Mouse (Mus musculus): Measurements from ENCODE around the gene Scpep1.

The Scpep1 gene

DNA sequence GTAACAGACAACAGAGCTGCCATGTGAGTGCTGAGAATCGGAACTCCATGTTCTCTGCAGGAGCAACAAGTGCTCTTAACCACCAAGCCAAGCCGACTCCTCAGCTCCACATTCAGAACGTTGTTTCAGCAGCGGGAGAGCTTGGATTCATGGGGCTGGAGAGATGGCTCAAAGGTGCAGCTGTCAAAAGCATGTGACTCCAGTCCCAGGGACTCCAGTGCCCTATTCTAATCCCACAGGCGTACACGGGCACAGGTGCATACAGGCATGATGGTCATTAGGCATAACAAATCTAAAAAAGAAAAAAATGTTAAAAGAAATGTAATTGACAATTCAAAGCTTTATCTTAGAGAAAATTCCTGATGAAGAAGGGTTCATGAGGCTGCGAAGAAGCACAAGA, 37.9 kb upstream of the Scpep1 start:
- ChIA-PET POLR2A (interaction anchor here (0.6 to 51.7 kb wide), 100 partner anchors 9 to 791 kb away, joined by 3 to 1912 read pairs (median 5); partner anchors contain the start of genes Coil (in 3 of the 4), Dgke (in 2 of the 4), Scpep1 (in 2 of the 4) and Akap1 (in 1 of the 4)), CTCF (interaction anchor here (0.5 to 3.0 kb wide), 70 partner anchors 9 to 440 kb away, joined by 3 to 34 read pairs (median 5); partner anchors contain the start of genes Akap1 (in 1 of the 4), Dgke (in 1 of the 4), Elobl (in 1 of the 4) and Scpep1 (in 1 of the 4))

DNA sequence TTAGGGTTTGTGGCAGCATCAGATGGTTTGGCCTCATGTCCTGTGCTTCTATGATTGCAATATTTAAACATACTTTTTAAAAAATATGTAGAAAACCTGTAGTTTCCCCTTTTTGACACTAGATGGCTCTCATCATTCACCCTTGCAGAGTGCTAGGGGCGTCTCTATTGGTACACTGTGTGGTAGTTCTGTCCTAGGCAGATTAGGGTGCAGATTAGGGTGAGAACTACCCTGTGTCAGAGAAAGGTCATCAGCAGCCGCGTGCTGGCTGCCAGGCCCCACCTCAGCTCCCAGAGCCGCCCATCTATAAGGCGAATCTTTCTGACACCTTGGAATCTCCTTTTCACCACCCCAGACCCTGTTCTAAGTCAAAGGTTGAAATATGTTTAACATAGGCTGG, 34.3 kb upstream of the Scpep1 start:
- POLR2A ChIA-PET, result interaction anchor here (0.5 to 51.7 kb wide), 14 partner anchors 1 to 129 kb away, joined by 3 to 1912 read pairs (median 4); partner anchors contain the start of genes Coil (in 2 of the 4), Dgke (in 1 of the 4), Elobl (in 1 of the 4) and Scpep1 (in 1 of the 4)
- CTCF ChIA-PET, result interaction anchor here in 3 of 4 experiments (0.6 to 5.0 kb wide), 22 partner anchors 8 to 884 kb away, joined by 3 to 77 read pairs (median 4); partner anchors contain the start of genes Scpep1 (in 1 of the 3) and Trim25 (in 1 of the 3)

DNA sequence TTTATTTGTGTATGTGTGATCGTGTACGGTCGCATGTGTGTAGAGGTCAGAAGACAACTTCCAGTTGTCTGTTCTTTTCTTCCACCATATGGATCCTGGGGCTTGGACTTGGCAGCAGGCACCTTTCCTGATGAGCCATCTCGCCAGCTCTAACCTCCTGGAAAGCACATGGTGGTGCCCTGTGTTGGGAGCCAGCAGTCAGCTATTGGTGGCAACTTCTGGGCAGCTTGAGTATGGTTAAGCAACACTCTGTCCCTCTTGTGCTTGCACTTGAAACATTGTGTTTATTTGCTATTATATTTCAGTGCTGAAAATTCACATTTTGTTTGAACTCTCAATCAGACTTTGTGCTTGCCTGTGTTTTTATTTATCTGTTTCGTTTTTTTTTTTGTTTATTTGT, 33.7 kb upstream of the Scpep1 start:
- POLR2A ChIA-PET, result interaction anchor here (0.5 to 51.7 kb wide), 13 partner anchors 2 to 108 kb away, joined by 3 to 1912 read pairs (median 11); partner anchors contain the start of genes Trim25 (in 2 of the 4), Coil (in 1 of the 4), Dgke (in 1 of the 4) and Elobl (in 1 of the 4)
- CTCF ChIA-PET, result interaction anchor here in 3 of 4 experiments (0.6 to 5.0 kb wide), 21 partner anchors 9 to 83 kb away, joined by 3 to 77 read pairs (median 4); partner anchors contain the start of genes Scpep1 (in 1 of the 3) and Trim25 (in 1 of the 3)

DNA sequence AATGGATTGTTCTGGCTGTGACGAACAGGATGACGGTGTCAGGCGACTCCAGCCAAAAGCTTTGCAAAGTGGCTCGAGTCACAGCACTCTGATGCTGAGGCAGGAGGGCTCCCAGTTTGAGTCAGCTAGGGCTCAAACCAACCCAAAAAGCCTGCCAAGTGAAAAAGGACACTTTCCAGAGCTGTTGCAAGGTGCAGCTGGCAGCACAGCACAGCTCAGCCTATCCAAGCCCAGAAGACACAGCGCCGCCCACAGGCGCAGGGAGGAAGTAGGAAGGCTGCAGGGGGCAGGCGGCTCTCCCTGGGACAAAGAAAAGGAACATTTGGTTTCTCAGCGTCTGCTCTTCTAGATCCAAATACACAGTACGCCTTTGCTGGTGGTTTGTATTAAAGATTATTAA, 31.4 kb upstream of the Scpep1 start:
- ChIA-PET POLR2A (interaction anchor here (0.6 to 51.7 kb wide), 49 partner anchors 4 to 143 kb away, joined by 3 to 1912 read pairs (median 4); partner anchors contain the start of genes Scpep1 (in 3 of the 4), Coil (in 2 of the 4), Elobl (in 2 of the 4) and Trim25 (in 2 of the 4)), CTCF (interaction anchor here (0.5 to 5.0 kb wide), 53 partner anchors 8 to 611 kb away, joined by 3 to 77 read pairs (median 4); partner anchors contain the start of genes Trim25 (in 2 of the 4) and Scpep1 (in 1 of the 4))

DNA sequence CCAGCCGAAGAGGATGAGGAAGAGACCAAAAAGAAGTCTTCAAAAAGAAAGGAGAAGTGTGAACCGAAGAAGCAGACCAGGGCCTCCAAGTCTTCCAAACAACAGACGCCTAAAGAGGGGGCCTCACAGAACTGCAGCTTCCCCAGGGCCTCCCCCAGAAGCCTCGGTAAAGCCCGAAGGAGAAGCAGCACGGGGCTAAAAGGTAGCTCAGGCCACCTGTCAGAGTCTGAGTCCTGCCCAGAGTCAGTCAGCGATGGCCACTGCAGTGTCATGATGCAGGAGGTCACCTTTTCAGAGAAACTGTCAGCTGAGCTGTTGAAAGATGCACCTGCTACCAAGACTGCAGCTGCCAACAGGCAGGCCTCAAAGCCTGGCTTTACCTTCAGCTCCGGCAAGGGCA, 26.1 kb upstream of the Scpep1 start:
- CTCF ChIA-PET, result interaction anchor here (0.6 to 4.3 kb wide), 7 partner anchors 11 to 79 kb away, joined by 3 to 17 read pairs (median 5); partner anchors contain the start of gene Trim25 (in 1 of the 4)
- POLR2A ChIA-PET, result interaction anchor here (0.6 to 51.7 kb wide), 39 partner anchors 3 to 535 kb away, joined by 3 to 1912 read pairs (median 4); partner anchors contain the start of genes Coil (in 2 of the 4), Elobl (in 2 of the 4), Scpep1 (in 2 of the 4) and Trim25 (in 1 of the 4)

DNA sequence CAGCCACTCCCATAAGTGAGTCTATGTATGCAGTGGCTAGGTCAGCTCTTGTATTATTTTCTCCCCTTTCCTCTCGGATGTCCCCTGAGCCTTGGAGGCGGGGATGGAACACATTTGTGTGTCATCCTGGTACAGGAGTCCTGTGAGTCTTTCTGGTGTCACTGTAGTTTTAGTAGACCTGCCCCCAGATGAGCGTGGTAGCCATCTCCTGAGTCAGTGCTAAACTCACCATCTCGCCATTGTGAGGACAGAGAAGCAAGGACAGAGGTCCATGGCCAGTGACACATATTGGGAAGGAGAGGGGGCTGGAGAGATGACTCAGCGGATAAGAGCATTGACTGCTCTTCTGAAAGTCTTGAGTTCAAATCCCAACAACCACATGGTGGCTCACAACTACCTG, 21.9 kb upstream of the Scpep1 start:
- ChIA-PET CTCF (interaction anchor here (1.1 to 5.1 kb wide), 21 partner anchors 9 to 146 kb away, joined by 3 to 77 read pairs (median 5); partner anchors contain the start of genes Elobl (in 1 of the 4), Scpep1 (in 1 of the 4) and Trim25 (in 1 of the 4)), POLR2A (interaction anchor here (0.6 to 51.7 kb wide), 30 partner anchors 1 to 259 kb away, joined by 3 to 1912 read pairs (median 5); partner anchors contain the start of genes Trim25 (in 3 of the 4), Elobl (in 2 of the 4), Scpep1 (in 2 of the 4) and Coil (in 1 of the 4))

DNA sequence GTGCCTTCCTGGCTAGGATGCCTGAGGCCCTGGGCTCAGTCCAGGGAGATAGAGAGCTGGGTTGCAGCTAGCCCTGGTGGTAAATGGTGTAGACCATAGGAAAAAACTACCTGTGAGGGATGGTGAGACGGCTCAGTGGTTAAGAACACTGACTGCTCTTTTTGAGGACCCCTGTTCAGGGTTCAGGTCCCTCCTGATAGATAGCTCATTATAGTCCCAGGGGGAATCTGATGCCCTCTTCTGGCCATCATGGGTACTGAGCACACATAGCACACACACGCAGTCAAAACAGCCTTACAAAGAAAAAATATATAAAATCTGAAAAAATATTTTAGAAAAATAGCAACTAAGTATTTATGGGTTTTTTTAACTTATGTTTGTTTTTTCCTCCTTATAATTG, 21.1 kb upstream of the Scpep1 start:
- CTCF ChIA-PET, result interaction anchor here (0.6 to 5.1 kb wide), 49 partner anchors 8 to 555 kb away, joined by 3 to 77 read pairs (median 4); partner anchors contain the start of genes Scpep1 (in 2 of the 4), Elobl (in 1 of the 4) and Trim25 (in 1 of the 4)

DNA sequence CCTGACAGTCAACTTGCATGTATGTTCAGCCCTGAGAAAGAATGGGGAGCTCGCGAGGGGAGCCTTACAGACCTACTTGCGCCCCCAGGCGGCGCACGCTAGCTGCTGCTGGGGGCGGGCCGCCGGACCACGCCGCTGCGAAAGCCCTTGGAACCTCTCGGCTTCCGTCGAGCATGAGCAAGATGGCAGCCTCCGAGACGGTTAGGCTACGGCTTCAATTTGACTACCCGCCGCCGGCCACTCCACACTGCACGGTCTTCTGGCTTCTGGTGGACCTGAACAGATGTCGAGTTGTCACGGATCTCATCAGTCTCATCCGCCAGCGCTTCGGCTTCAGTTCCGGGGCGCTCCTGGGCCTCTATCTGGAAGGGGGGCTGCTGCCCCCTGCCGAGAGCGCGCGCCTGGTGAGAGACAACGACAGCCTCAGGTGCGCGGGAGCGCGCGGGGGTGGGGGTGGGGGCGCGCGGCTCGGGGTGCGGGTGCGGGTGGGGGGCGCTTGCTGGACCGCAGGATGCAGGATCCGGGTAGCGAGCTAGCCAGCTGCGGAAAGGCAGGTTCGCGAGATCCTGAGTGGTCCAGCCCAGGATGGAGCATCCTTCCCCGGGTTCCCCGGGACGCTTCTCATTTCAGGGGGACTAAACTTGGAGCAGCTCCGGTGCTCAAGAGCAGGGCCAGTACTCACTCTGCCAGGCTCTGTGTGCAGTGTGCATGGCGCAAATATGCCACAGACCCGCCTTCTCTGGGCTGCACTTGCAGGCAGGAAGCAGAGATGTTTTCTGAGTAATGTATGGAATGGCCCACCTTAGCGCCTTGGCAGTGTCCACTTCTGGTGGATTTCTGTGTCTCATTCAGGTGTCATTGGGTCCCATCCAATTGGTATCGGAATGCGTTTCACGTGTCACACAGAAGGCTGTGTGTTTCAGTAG, 18.8 kb upstream of the Scpep1 start:
- ChIA-PET CTCF (interaction anchor here (0.5 to 5.1 kb wide), 34 partner anchors 9 to 631 kb away, joined by 3 to 30 read pairs (median 3); partner anchors contain the start of genes Scpep1 (in 2 of the 4), Akap1 (in 1 of the 4) and Trim25 (in 1 of the 4)), POLR2A (interaction anchor here (0.6 to 51.7 kb wide), 69 partner anchors 8 to 430 kb away, joined by 3 to 1912 read pairs (median 4); partner anchors contain the start of genes Akap1 (in 3 of the 4), Scpep1 (in 3 of the 4), Trim25 (in 2 of the 4) and Dgke (in 1 of the 4))

More for the DNA sequence above, 21.1 kb upstream of the Scpep1 start:
- POLR2A ChIA-PET, result interaction anchor here (0.6 to 51.7 kb wide), 44 partner anchors 2 to 258 kb away, joined by 3 to 1912 read pairs (median 4); partner anchors contain the start of genes Trim25 (in 3 of the 4), Elobl (in 2 of the 4), Scpep1 (in 2 of the 4) and Akap1 (in 1 of the 4)

DNA sequence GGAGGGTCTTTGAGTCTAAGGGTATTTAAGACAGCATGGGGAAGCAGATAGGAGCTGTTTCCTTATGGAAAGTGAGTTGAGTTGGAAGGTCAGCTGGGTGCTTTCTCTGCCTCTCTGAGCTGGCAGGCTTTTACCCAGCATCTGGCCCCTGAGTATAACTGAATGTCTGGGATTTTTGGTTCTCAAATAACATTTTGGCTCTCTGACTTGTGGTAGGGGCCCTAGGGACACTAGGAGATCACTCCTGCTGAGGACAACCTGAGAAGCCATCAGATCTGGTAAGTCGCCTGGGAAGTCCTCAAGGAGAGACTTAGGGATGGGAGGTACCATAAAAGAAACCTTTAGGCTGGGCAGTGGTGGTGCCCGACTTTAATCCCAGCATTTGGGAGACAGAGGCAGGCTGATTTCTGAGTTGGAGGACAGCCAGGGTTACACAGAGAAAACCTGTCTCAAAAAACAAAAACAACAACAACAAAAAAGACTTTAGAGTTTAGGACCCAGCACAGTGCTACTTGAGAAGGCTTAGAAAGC, 15.0 kb upstream of the Scpep1 start, which contains the start of gene Coil:
Gene Coil, plus strand, starts transcription at position 51 of the 531 bp plus-strand sequence.
- ChIA-PET POLR2A (interaction anchor here in 3 of 4 experiments (0.6 to 51.7 kb wide), 45 partner anchors 12 to 923 kb away, joined by 3 to 1912 read pairs (median 4); partner anchors contain the start of genes Scpep1 (in 3 of the 3), Akap1 (in 1 of the 3), Dgke (in 1 of the 3) and Srsf1 (in 1 of the 3)), CTCF (interaction anchor here in 2 of 4 experiments (0.5 to 1.5 kb wide), 3 partner anchors 14 to 34 kb away, joined by 3 to 7 read pairs (median 3); partner anchors contain the start of gene Scpep1 (in 1 of the 2))

DNA sequence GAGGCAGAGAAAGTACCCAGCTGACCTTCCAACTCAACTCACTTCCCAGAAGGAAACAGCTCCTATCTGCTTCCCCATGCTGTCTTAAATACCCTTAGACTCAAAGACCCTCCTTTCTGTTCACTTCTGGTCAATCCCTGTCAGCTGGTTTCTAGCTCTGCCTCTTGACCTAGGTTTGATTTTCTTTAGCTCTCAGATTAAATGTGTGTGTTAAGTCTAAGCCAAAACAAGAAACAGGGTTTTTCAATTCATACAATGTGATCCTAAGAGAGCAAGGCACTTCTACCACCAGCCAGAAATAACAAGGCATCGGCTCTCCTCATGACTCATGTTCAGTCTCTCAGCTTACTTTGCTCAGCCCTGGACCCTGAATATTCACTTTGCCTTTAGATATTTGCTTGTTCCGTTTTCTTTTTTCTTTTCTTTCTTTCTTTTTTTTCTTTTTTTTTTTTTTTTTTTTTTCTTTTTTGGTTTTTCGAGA, 11.7 kb upstream of the Scpep1 start, which contains the start of gene Elobl:
Gene Elobl, minus strand, starts transcription at position 51 of the 481 bp plus-strand sequence.
- ChIA-PET CTCF (interaction anchor here in 2 of 4 experiments (0.7 to 1.9 kb wide), 3 partner anchors 10 to 34 kb away, joined by 4 to 8 read pairs (median 4); no protein-coding TSS in a partner anchor), POLR2A (interaction anchor here in 3 of 4 experiments (0.6 to 51.7 kb wide), 17 partner anchors 9 to 557 kb away, joined by 3 to 1912 read pairs (median 24); partner anchors contain the start of genes Scpep1 (in 3 of the 3), Akap1 (in 1 of the 3) and Trim25 (in 1 of the 3))

DNA sequence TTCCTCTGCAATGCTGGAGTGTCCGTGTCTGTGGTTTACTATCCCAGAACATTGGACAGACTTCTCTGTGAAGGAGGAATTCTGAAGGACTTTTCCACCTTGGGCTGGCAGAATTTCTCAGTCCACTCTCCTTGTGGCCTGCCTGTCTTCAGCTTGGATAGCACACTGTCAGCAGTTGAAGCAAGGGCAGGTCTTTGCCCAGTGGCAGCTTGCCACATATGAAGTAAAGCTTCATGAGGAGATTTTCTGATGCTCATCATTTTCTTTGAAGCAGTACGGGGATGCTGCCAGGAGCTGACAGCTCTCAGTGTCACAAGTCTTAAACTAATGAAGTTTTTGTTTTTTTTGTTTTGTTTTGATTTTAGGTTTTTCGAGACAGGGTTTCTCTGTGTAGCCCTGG, 3.6 kb upstream of the Scpep1 start:
- ChIA-PET POLR2A (interaction anchor here (0.5 to 51.7 kb wide), 20 partner anchors 6 to 115 kb away, joined by 3 to 1912 read pairs (median 6); partner anchors contain the start of genes Coil (in 3 of the 4), Elobl (in 3 of the 4), Scpep1 (in 1 of the 4) and Trim25 (in 1 of the 4)), CTCF (interaction anchor here in 3 of 4 experiments (0.8 to 4.4 kb wide), 12 partner anchors 15 to 110 kb away, joined by 3 to 26 read pairs (median 4); no protein-coding TSS in a partner anchor)

DNA sequence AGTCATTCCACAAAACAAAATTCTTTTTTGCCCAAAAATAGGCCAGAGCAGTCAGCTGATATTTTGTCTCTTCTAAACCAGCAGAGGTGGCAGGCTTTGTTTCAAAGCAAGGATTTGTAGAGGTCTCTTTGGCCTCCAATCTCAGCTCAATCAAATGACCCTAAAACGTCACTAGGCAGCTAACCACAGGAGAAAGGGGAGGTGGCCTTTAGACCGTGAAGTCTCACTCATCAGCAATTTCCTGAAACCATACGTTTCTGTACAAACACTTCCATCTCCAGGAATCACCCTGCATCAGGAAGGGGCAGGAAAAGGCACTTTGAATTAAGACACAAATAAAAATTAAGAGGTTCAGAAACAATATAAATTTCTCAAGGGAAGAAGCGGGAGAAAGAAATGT, 462 bp downstream of the Scpep1 start:
- POLR2A ChIA-PET, result interaction anchor here (0.5 to 51.7 kb wide), 70 partner anchors 2 to 899 kb away, joined by 3 to 1912 read pairs (median 5); partner anchors contain the start of genes Akap1 (in 4 of the 4), Coil (in 3 of the 4), Elobl (in 3 of the 4) and Scpep1 (in 1 of the 4)
- CTCF ChIA-PET, result interaction anchor here (0.5 to 2.0 kb wide), 30 partner anchors 9 to 1070 kb away, joined by 3 to 14 read pairs (median 4); partner anchors contain the start of gene Coil (in 1 of the 4)

DNA sequence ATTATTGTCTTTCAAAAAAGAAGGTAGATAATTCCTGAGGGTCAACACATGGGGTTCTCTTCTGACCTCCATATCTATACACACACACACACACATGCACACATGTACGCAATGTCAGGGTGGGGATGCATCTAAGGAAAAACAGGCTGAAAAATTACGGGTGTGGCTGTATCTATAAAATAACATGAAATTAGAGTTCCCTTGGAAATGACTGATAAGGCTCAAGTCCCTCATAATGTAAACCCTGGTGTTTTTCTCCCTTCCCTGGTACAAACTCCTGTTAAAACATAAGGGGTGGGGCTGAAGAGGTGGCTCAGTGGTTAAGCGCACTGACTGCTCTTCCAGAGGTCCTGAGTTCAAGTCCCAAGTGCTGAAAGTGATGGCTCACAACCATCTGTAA, 1.7 kb downstream of the Scpep1 start:
- CTCF ChIA-PET, result interaction anchor here in 1 of 4 experiments (0.6 to 1.5 kb wide), 3 partner anchors 14 to 23 kb away, joined by 3 to 5 read pairs (median 4); no protein-coding TSS in a partner anchor
- POLR2A ChIA-PET, result interaction anchor here (0.6 to 51.7 kb wide), 21 partner anchors 1 to 1625 kb away, joined by 3 to 1912 read pairs (median 7); partner anchors contain the start of genes Coil (in 2 of the 4), Elobl (in 2 of the 4), Scpep1 (in 1 of the 4) and Trim25 (in 1 of the 4)

DNA sequence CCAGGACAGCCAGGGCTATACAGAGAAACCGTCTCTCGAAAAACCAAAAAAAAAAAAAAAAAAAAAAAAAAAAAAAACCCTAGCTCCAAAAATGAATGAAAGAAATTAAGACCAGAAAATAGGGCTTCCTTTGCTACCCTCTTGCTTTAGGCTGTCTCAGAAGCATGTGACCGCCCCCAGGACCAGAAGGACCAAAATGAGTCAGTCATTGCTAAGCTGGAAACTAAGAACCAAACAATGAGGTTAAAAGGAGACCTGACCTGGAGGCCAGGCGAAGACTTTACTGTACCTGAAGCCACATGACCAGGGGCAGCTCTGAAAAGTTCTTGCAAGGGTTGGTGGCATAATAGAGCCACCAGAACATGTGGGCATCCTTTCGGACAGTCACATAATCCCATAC, 3.1 kb downstream of the Scpep1 start:
- POLR2A ChIA-PET, result interaction anchor here (0.6 to 51.7 kb wide), 24 partner anchors 1 to 899 kb away, joined by 3 to 1912 read pairs (median 6); partner anchors contain the start of genes Coil (in 3 of the 4), Akap1 (in 2 of the 4), Elobl (in 2 of the 4) and Scpep1 (in 1 of the 4)
- CTCF ChIA-PET, result interaction anchor here in 3 of 4 experiments (0.7 to 0.9 kb wide), 4 partner anchors 20 to 263 kb away, joined by 3 read pairs; no protein-coding TSS in a partner anchor

DNA sequence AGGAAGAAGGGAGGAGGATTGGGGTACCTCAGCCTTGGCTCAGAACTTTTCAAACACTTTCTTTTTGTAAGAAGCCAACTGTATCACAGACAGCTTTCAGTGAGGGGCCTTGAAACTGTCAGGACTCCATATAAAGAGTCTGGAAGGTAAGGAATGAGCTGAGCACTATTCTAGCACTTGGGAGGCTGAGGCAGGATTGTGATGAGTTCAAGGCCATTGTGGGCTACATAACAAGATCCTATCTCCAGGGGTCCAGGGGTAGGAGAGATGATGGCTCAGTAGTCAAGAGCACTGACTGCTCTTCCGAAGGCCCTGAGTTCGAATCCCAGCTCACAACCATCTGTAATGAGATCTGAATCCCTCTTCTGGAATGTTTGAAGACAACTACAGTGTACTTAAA, 3.7 kb downstream of the Scpep1 start:
- CTCF ChIA-PET, result interaction anchor here in 3 of 4 experiments (0.6 to 0.9 kb wide), 3 partner anchors 28 to 43 kb away, joined by 3 to 8 read pairs (median 3); no protein-coding TSS in a partner anchor

More for the DNA sequence above, 3.7 kb downstream of the Scpep1 start:
- POLR2A ChIA-PET, result interaction anchor here (0.6 to 51.7 kb wide), 32 partner anchors 1 to 964 kb away, joined by 3 to 1912 read pairs (median 5); partner anchors contain the start of genes Coil (in 3 of the 4), Akap1 (in 2 of the 4), Elobl (in 2 of the 4) and Dynll2 (in 1 of the 4)
